Mouse (Mus musculus) left cerebral cortex, adult 8-10 months (tissue): ENCODE results near the gene 4931429L15Rik. TPM values are rescaled to one million over a fixed set of nuclear protein-coding genes. Genes with fewer than 3 reads are reported as not detected.

Experiments used
- DNase-seq, 2 experiments: peaks; one replicate each; pipeline ENCODE4 v3.0.0; 2022; ENCODE audit warnings: low spot score in 2 of 2
- total RNA-seq, 4 experiments: library from RNA; stranded (reverse); gene quantifications; 2 replicates each; pipeline ENCODE4 v1.2.4; 2022

4931429L15Rik gene
- total RNA-seq, 4 experiments from 2014 or later, result not detected

DNA sequence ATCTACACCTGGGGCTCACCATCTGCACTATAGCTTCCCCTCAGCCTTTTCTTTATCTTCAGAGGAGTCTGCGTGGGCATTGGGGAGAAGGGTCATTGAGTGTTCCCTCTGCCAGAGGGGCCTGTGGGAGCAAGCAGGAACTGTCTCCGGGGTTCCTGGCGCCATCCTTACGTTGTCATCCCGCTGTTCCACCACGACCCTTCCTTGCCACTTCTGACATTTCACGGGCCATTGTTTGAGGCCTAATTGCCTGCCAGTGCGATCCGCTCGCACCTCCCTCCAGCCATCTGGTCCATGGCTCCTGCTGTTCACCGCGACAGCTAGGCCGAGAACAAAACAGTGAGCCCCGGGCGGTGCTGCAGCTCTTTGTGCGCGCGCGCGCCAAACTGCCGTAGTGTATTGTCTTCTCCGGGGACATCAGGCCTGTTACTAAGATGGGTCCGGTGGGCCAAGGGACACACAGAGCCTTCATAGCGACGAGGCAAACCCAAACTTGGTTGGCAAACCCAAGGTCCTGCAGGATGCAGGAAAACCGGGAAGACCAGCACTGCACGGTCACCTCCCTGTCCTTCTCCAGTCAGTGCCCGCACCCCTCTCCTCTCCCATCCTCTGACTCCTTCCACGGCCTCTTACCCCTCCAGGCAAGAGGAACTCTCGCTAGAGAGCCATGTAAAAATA is 8.9 kb upstream of the 4931429L15Rik start:
- DNase-seq, result peak in 1 of 2 experiments; percentile 67

DNA sequence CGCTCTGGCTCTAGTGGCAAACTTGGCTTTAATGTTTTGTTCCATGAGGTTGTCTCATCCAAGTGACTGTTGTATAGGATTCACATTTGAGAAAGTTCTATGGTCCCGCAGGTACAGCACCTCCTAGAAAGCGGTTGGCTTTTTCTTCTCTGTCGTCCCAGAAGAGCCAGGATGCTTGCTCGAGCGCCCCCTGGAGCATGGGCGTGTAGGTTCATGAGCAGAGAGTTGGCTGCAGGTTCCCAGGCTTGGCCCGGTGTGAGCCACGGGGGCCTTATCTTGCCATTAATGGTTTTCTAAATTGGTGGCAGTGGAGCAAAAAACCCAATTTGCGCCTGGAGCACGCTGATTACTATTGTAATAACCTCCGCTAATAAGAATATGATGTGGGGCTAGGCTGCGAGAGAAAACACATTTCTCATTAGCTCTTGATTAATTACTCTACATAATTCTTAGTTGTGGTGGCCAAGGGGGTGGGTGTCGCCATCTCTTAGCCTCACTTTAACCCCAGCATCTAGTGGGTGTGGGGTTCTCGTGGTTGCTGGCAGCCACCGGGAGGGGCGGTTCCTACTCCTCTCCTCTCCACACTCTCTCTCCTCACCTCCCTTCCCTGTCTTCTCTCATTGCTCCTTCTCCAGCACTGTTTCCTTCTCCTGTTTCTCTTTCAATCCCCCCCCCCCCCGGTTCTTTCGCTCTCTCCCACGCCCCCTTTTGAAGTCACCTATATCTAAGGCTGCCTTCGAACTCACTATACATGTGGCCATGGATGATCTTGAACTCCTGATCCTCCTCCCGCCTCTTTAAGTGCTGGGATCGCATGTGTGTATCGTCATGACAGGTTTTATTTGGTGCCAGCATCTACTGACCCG is 8.2 kb upstream of the 4931429L15Rik start:
- DNase-seq, result no peak

DNA sequence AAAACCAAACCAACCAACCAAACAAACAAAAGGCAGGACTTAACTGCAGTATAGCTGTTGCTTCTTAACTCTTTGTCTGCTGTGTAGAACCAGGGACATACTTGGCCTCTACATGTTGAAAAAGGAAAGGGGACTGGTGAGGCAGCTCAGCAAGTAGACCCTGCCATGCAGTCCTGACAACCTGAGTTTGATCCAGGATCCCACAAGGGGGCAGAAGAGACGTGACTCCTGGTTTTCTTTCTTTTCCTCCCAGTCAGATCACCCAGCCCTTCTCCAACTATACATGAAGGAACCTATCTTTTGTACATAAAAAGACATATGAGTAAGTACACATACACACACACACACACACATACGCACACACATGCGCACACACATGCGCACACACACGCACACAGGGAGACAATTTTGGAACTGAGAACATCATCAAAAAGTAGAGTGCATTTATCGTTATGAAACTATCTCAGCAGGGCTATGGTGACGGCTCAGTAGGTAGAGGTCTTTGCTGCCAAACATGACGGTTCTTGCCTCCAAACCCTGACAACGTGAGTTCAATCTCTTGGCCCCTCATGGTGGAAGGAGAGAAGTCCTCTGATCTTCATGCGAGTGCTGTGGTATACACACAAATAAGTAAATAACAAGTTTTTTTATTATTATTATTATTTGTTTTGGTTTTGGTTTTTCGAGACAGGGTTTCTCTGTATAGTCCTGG is 7.1 kb upstream of the 4931429L15Rik start:
- no peak for DNase-seq

DNA sequence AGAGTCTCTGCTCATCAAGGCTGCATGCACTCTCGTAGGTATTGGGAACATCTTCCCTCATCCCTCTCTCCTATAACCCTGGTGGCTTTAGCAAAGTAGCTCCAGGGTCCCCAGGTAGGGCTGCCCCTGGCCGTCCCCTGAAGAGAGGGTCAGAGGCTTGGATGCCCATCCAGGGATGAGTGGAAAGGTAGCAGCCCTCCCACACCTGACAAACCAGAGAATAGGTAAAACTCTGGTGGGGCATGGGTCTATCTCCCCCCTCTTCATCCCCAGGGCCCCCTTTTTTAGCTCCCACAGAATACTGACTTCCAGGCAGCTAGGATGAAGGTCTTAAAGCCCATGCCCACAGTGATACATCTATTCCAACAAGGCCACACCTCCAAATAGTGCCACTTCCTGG is 675 bp upstream of the 4931429L15Rik start:
- DNase-seq, result no peak

DNA sequence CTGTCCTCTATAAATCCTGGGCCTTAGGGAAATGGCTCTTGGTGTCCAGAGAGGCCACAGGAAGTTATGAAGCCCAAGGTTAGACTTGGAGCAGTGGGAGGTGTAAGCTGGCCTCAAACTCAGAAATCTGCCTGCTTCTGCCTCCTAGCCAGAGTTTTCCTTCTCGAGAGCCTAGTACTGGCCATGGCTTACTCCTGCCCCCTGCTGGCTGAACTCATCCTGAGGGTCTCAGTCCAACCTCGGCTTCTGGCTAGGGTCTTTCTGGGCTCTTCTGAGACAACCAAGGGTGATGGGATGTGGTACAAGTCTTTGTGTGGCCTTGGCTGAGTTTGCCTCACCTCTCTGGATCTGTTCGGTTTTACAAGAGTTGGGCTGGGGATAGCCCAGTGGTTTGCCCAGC is 1.8 kb downstream of the 4931429L15Rik start:
- no peak for DNase-seq

DNA sequence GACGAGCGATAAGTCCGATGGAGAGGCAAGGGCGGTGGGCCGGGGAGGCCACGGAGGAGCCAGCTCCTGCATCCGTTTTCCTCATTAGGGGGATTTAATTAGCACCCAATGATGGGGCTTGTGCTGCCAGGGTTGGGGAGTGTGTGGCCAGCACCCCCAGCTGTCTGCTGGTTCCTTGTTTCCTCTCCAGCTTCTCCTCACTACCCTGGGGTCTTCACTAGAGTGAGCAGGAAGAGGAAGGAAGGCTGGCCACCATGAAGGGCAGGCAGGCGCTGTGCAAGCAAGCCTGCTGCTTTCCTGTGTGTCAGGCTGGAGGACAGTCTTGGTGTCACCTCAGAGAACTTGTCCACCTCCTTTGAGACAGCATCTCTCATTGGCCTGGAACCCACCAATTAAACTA is 2.9 kb downstream of the 4931429L15Rik start:
- no peak for DNase-seq

DNA sequence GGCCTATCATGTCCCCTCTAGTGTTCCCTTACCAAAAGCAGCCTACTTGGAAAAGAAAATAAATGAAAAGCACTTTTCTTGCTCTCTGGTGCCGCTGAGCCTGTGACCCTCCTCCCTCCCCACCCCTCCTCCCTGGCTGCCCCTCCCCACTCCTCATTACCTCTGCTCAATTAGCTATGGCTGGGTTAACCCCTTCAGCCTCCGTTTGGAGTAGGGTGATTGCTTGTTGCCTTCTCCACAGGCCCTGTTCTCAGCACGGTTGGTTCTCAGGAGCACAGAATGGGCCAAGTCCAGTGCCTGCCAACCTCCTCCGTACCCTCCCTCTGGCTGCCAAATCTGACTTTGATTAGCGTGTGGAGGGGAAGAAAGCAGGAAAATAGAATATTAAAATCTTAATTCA is 3.4 kb downstream of the 4931429L15Rik start:
- no peak for DNase-seq

DNA sequence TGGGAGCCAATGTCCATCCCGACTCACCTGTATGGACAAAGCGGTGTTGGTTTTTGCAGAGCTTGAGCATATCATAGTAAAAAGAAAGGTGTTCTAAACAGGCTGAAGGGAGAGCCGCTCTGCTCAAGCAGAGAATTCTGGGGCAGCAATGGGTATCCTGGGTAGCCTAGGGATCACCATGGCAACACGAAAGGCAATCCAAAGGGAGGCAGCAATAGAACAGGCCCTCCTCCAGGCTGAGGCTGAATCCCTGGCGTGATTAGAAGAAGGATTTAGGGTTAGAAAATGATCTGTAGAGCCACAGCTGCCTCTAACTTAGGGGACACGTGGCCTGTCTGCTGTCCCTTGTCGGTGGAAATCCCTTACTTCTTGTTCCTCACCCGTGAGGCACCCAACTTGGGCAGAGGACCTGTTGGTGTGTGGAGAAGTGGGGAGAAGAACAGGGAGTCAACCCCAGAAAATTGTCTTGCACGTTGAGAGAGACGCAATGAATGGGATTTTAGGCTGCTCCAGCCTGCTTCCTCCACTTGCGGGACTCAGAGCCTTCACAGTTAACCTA is 3.9 kb downstream of the 4931429L15Rik start:
- peak in 1 of 2 experiments; percentile 53 for DNase-seq

DNA sequence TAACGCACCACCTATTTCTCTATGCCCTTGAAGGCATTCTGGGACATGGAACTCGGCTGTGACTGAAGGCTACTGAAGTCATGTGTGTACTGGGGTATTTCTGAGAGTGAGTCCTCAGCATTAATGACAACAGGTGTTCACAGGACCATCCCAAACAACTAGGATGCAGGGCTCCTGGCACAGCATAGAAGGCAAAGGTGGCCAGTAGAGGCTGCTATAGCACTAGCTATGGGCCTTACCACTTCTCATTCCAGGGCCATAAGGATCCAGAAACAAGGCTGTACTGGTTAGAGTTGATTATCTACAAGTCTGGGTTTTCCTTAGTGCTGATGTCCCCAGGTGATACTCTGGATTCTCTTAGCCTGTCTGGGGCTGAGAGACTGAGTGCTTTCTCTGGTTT is 4.9 kb downstream of the 4931429L15Rik start:
- DNase-seq, result no peak

DNA sequence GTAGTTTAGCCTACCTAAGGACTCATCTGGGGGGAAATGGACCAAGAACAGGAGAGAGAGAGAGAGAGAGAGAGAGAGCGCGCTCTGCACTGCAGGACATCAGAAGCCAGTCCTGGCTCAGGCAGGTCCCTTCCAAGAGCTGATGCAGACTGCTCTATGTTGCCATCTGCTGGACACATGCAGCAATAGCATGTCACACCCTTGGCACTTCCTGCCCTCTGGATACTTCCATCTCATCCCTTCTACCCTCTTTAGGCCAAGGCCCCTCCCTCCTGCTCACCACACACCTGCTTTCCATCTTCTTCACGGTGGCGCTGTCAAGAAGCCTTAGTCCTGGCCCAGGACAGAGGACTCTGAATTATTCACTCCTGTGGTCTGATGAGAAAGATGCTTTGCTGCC is 5.3 kb downstream of the 4931429L15Rik start:
- DNase-seq, result no peak

DNA sequence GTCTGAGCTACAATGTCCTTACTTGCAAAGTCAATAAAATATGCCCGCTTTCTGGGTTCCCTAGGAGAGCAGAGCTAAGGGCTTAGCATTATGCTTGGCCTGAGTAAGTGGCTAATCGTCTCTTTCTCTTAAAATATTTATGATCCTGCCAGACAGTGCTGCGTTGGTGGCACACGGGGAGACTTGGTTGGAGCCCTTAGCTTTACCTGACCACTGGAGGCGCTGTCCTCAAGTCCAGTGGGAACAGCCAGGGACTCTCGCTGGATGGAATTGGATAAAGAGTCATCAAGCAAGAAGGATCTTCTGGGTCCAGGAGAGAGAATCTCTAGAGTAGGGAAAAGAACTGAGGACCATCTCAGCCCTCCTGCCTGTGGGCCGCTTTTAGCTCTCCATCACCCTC is 10.7 kb downstream of the 4931429L15Rik start:
- DNase-seq, result no peak

DNA sequence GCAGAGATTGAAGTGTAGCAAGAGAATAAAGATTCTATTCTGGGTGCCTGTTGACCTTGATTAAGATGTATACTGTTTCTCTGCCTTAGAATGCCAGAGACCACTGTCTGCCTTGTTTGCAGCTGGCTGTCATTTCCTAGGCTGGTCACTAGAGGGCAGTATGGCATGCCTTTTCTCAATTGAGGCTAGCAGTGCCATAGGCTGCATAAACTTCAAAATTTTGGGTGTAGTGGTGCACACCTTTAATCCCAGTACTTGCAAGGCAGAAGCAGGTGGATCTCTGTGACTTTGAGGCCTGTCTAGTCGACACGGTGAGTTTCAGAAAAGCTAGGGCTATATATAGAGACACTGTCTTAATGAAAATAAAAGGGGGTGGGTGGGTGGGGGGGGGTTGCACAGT is 17.6 kb downstream of the 4931429L15Rik start:
- DNase-seq, result no peak

DNA sequence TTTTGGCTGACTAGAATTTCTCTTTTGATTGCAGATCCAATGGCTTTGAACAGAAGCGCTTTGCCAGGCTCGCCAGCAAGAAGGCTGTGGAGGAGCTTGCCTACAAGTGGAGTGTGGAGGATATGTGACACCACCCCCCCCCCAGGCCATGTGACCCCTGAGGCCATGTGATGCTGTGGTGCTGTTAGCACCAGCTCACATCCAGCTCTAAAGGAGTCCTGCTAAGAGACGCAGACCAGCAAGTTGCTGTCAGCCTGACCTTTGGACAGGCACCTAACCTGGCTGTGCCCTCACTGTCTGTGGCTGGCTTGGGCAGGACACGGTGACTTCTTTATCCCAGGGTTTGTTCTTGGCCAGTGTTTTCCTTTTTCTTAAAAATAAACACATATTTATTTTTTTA is 21.4 kb downstream of the 4931429L15Rik start:
- no peak for DNase-seq

DNA sequence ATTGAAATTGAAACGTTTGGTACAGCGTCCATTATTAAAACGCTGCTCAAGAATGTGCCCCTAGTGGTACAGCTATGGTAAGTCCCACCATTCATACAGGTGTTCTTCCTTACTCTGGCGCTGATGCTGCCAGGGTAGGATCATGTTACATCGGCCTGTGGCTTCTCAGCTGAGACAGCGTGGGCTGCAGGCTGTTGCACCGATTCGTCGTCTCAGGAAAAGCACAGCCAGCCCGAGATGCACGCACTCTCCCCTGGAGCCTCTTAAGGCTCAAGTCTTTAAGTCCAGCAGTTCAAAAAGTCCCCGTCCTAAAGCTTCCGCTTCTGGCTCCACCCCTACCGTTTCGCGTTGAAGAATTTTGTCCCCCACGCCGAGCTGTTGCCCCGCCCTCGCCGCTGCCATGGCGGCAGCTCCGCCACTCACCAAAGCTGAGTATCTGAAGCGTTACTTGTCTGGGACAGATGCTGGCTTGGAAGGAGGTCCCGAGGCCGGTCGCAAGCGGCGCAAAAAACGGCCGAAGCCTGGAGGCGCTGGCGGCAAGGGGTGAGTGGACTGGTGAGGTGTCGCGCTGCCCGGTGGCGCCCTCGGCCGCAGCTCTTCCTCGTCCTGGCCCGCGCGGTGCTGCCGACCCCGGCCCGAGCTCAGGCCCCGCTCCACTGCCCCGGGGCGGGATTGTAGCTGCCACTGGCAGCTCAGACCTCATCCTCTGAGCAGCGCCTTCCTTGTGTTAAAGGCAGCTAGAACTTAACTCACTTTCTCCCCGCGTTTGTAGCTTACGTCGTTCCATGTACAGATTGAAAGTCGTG is 37.0 kb downstream of the 4931429L15Rik start, which contains the start of gene Bud13:
TSS of gene Bud13 (plus strand) at position 378 of the 806 bp plus-strand sequence.
- peak; percentile 80 to 98 for DNase-seq

DNA sequence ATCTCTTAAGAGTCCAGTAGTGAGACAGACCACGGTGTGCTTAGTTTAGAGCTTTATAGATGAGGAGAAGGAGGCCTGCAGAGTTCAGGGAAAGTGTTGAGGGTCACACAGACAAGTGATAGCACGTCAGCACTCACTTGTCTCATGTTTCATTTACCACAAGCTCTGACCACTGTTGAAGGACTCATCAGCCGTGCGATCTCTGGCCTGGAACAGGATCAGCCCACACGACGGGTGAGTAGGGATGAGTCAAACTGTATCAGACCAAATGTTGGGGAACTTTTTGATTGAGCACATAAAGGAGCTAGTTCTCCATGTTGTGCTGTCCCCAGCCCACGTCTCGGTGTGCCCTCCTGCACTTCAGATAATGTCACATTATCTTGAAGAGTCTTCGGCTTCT is 45.3 kb downstream of the 4931429L15Rik start:
- no peak for DNase-seq

DNA sequence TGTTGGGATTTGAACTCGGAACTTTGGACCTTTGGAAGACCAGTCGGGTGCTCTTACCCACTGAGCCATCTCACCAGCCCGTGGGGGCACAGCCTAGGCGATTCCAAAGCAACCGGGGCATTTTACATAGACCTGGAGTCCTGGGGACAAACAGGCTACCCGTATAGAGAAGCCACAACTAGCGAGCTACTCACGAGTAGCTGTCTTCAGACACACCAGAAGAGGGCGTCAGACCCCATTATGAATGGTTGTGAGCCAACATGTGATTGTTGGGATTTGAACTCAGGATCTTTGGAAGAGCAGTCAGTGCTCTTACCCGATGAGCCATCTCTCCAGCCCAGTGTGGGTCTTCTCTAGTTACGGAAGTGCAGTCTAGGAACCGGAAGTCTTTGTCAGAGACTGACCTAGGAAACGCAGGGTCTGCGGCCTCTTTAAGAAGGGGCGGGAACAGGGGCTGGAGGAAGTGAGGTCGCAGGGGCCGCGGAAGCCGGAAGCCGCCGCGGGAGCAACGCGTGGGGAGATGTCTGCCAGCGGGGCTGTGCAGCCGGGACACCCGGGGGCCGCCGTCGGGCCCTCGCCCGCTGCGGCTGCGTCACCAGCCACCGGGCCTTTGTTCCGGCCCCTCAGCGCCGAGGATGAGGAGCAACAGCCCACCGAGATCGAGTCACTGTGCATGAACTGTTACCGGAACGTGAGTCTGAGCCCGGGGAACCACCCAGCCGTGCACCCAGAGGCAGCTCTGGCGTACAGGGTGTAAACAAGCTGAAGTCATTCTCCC is 46.9 kb downstream of the 4931429L15Rik start, which contains the start of gene Zpr1:
TSS of gene Zpr1 (plus strand) at position 388 of the 778 bp plus-strand sequence.
- peak; percentile 71 to 89 for DNase-seq

DNA sequence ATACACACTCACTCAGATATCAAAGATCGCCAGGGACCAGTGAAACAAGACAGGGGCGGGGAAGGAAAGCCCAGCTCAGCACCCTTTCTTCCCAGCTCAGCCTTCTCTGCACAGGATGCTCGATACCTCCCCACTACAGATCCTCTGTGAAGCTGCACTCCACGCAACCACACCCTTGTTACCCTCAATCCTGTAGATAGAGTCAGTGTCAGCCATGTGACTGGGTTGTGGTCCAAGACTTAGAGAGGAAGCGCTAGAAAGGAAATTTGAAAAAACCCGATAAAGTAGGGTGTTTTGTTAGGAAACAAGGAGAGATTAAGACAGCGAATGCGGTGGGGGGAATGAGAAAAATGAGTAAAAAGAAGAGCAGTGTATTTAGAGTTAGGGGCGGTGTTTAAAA is 47.7 kb downstream of the 4931429L15Rik start:
- no peak for DNase-seq

DNA sequence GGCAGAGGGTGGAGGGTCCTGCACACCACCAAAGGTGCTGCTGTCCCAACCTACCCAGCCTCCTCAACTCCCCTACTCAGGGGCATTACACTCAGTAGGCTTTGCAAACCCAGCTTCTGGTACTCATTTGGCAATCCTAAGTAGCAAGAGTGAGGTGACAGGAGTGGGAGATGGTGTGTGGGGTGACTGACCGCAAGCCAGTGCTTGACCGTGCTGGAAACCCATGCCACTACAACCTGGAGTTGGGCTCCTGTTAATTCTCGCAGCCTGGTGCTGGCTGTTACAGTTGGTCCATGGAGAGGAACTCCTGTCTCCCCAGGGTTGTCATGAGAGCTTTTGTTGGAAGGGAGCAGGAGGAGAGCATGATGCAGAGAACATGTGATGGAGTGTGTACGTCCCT is 49.0 kb downstream of the 4931429L15Rik start:
- no peak for DNase-seq

DNA sequence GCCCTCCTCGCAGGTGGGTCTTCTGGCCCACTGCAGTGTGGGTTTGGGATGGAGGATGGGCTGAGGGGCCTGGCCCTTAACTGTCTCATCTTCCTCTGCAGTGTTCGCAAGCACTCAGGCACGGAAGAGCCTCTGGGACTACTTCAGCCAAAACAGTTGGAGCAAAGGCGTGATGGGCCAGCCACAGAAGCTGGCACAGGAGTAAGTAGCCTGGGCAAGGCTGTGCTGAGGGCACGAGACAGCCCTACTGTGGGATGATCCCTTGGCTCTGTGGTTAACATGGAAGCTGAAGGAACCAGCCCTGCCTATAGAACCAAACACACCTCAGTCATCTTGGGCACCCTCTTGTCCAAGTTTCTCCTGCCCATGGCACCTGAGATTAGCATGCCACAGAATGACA is 50.7 kb downstream of the 4931429L15Rik start:
- no peak for DNase-seq

DNA sequence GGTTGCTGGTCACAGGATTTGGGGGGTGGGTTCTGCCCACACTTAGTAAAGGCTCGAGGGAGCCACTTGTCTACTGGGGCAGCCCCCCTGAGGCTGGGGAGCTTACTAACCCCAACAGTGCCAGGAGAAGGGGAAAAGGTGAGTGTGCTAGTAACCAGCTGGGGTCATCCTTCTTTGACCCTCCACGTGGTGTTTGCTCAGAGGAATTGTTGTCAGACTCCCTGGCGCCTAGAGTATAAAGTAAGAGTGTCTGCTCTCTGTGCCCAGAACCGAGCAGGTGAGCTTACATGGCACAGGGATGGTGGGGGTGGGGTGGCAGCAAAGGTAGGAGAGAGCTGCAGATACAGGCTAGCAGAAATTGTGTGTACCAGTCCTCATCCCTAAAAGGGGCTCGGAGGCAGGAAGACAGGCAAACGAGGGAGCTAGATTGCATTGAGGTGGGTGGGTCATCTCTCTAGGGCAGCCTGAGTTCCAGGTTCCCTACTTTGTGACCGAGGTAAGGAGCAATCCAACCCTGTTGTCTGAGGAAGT is 51.4 kb downstream of the 4931429L15Rik start, which contains the start of gene Apoa5:
TSS of gene Apoa5 (plus strand) at position 291 of the 531 bp plus-strand sequence.
- no peak for DNase-seq
